Mouse (Mus musculus) midbrain, embryonic 12.5 days (tissue): ENCODE measurements around the gene Dync1h1. TPM values are rescaled to one million over a fixed set of nuclear protein-coding genes. Genes with fewer than 3 reads are reported as not detected.

Experiments
- ATAC-seq: fragments of 200-750 bp; cut with Nextera tagmentation; 2 replicates; pipeline ENCODE4 v1.8.0; 2017; ENCODE audit warnings: low read depth, moderate TSS enrichment, moderate library complexity; ENCODE audit not compliant: low FRiP score
- H3K27ac ChIP-seq: fragments of 300-500 bp; sonication (generic); replicated peaks from 2 replicates; pipeline ENCODE4 v1.5.1; 2016; ENCODE audit warnings: mild to moderate bottlenecking
- H3K27me3 ChIP-seq: fragments of 300-500 bp; sonication (generic); 2 replicates; pipeline ENCODE4 v1.6.1; 2016; ENCODE audit warnings: mild to moderate bottlenecking
- H3K36me3 ChIP-seq: fragments of 300-500 bp; sonication (generic); 2 replicates; pipeline ENCODE4 v1.6.1; 2016
- H3K4me1 ChIP-seq: fragments of 300-500 bp; sonication (generic); 2 replicates; pipeline ENCODE4 v1.6.1; 2016
- H3K4me2 ChIP-seq: fragments of 300-500 bp; sonication (generic); replicated peaks from 2 replicates; pipeline ENCODE4 v1.6.1; 2016; ENCODE audit warnings: mild to moderate bottlenecking, moderate library complexity
- H3K4me3 ChIP-seq: fragments of 300-500 bp; sonication (generic); 2 replicates; pipeline ENCODE4 v1.5.1; 2016; ENCODE audit warnings: mild to moderate bottlenecking
- H3K9ac ChIP-seq: fragments of 300-500 bp; sonication (generic); replicated peaks from 2 replicates; pipeline ENCODE4 v1.6.1; 2016; ENCODE audit warnings: mild to moderate bottlenecking, moderate library complexity
- H3K9me3 ChIP-seq: fragments of 300-500 bp; sonication (generic); 2 replicates; pipeline ENCODE4 v1.6.1; 2016; ENCODE audit warnings: mild to moderate bottlenecking
- WGBS: fragments of 180-500 bp; shearing (Covaris S2); methylation state at CpG from one replicate; pipeline ENCODE4 v1.1.7; 2016; 5-methylcytosine and 5-hydroxymethylcytosine counted together
- microRNA-seq: library from miRNA; unstranded; fragments of <30 nt; microRNA quantifications from one replicate; pipeline ENCODE4, GENCODE M21; 2017
- polyA plus RNA-seq: library from polyadenylated mRNA; unstranded; fragments of >200 nt; fragmentation: Nextera tagmentation; extraction: Ambion mirVana; gene quantifications from 2 replicates; pipeline ENCODE4 v1.2.1, GENCODE M21; 2016

The Dync1h1 gene
- polyA plus RNA-seq, 1 experiment from 2014 or later: 94.7 TPM

DNA sequence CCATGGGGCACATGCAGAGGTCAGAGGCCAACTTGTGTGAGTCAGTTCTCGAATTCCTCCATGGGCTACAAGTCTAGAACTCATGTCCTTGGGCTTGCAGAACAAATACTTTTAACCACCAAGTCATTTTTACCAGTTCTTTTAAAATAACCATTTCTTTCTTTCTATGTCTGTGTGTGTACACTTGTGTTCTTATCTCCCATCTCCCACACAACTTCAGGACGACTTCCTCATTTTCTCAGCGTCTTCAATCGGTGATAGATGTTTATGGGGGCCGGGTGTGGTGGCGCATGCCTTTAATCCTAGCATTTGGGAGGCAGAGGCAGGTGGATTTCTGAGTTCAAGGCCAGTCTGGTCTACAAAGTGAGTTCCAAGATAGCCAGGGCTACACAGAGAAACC lies 113.0 kb downstream of the Dync1h1 start:
- Histone ChIP-seq H3K9me3 (peaks cover 4% of the 10 kb centered on the region; the same call in 1 of the 2 replicates), H3K4me1 (no peaks in the 10 kb centered on the region), H3K36me3 (no peaks in the 10 kb centered on the region), H3K4me3 (no peak overlapping the region), H3K9ac (no peak overlapping the region), H3K27ac (no peak overlapping the region), H3K4me2 (no peak overlapping the region), H3K27me3 (no peaks in the 10 kb centered on the region)
- no peak for ATAC-seq
- 96% methylated on average over 6 of the region's 6 CpGs for WGBS

GRCm38 (mm10) chr12:110716004-110716403 lies 114.8 kb downstream of the Dync1h1 start:
- H3K9me3 ChIP-seq: peaks cover 4% of the 10 kb centered on the region; the same call in 1 of the 2 replicates
- no peaks in the 10 kb centered on the region for H3K36me3 ChIP-seq
- H3K4me2 ChIP-seq: no peak overlapping the region
- H3K27ac ChIP-seq: no peak overlapping the region
- H3K4me3 ChIP-seq: no peak overlapping the region
- H3K27me3 ChIP-seq: no peaks in the 10 kb centered on the region
- 29% methylated on average over 5 of the region's 5 CpGs for whole genome bisulfite sequencing
- H3K4me1 ChIP-seq: no peaks in the 10 kb centered on the region
- no peak for ATAC-seq
- no peak overlapping the region for H3K9ac ChIP-seq

Small RNAs within 50 kb of the gene (microRNA-seq; reads per million reads assigned to microRNA genes)
- gene Gm27299: not detected

Other genes with a start within 250 kb of the Dync1h1 start
- 161 and 163 TPM in 2 replicates for gene Ppp2r5c, start 154.3 kb upstream of the Dync1h1 start, polyA plus RNA-seq
- gene 1700001K19Rik, start 81.2 kb downstream of the Dync1h1 start, polyA plus RNA-seq: not detected in 2 replicates
- 1,236 and 1,324 TPM in 2 replicates for gene Hsp90aa1, start 101.3 kb downstream of the Dync1h1 start, polyA plus RNA-seq
- gene Wdr20, start 136.5 kb downstream of the Dync1h1 start, polyA plus RNA-seq: 32.1 and 32.6 TPM in 2 replicates
- 11.1 and 13.2 TPM in 2 replicates for gene Mok, start 239.5 kb downstream of the Dync1h1 start, polyA plus RNA-seq
- gene Zfp839, start 248.8 kb downstream of the Dync1h1 start, polyA plus RNA-seq: 3.9 and 5.1 TPM in 2 replicates